Mouse (Mus musculus): ENCODE measurements around the gene Txlna. TPM values are rescaled to one million over a fixed set of nuclear protein-coding genes. Genes with fewer than 3 reads are reported as not detected.

Txlna gene
- polyA plus RNA-seq, 1 experiment: 55.6 TPM

- TF ChIP-seq POLR2A (IDR thresholded peaks at IDR 0.05; ENCODE audit: borderline replicate concordance, extremely low read depth, insufficient read depth, insufficient read length, poor library complexity, severe bottlenecking) (no peak), CTCF (IDR thresholded peaks at IDR 0.05; ENCODE audit: borderline replicate concordance, extremely low read depth, insufficient read depth, insufficient read length) (no peak)
- DNase-seq (ENCODE audit: low read depth): no peak
Observed at GRCm38 (mm10) chr4:129650359-129650758, 9.5 kb upstream of the Txlna start.

GRCm38 (mm10) chr4:129648656-129649055 lies 7.8 kb upstream of the Txlna start:
- no peak for DNase-seq (ENCODE audit: low read depth)
- TF ChIP-seq POLR2A (IDR thresholded peaks at IDR 0.05; ENCODE audit: borderline replicate concordance, extremely low read depth, insufficient read depth, insufficient read length, poor library complexity, severe bottlenecking) (no peak), CTCF (IDR thresholded peaks at IDR 0.05; ENCODE audit: borderline replicate concordance, extremely low read depth, insufficient read depth, insufficient read length) (no peak)

- no peak for TF ChIP-seq POLR2A (IDR thresholded peaks at IDR 0.05; ENCODE audit: borderline replicate concordance, extremely low read depth, insufficient read depth, insufficient read length, poor library complexity, severe bottlenecking)
- no peak for TF ChIP-seq CTCF (IDR thresholded peaks at IDR 0.05; ENCODE audit: borderline replicate concordance, extremely low read depth, insufficient read depth, insufficient read length)
- DNase-seq (ENCODE audit: low read depth): no peak
Observed at GRCm38 (mm10) chr4:129645204-129645603, 4.3 kb upstream of the Txlna start.

GRCm38 (mm10) chr4:129641756-129642155 lies 891 bp upstream of the Txlna start:
- DNase-seq (ENCODE audit: low read depth): peak; percentile 58
- TF ChIP-seq POLR2A (IDR thresholded peaks at IDR 0.05; ENCODE audit: borderline replicate concordance, extremely low read depth, insufficient read depth, insufficient read length, poor library complexity, severe bottlenecking) (no peak), CTCF (IDR thresholded peaks at IDR 0.05; ENCODE audit: borderline replicate concordance, extremely low read depth, insufficient read depth, insufficient read length) (no peak)

GRCm38 (mm10) chr4:129640101-129640637 lies 696 bp downstream of the Txlna start:
- no peak for DNase-seq (ENCODE audit: low read depth)
- TF ChIP-seq CTCF (IDR thresholded peaks at IDR 0.05; ENCODE audit: borderline replicate concordance, extremely low read depth, insufficient read depth, insufficient read length): no peak
- no peak for TF ChIP-seq POLR2A (IDR thresholded peaks at IDR 0.05; ENCODE audit: borderline replicate concordance, extremely low read depth, insufficient read depth, insufficient read length, poor library complexity, severe bottlenecking)

- TF ChIP-seq CTCF (IDR thresholded peaks at IDR 0.05; ENCODE audit: borderline replicate concordance, extremely low read depth, insufficient read depth, insufficient read length) (no peak), POLR2A (IDR thresholded peaks at IDR 0.05; ENCODE audit: borderline replicate concordance, extremely low read depth, insufficient read depth, insufficient read length, poor library complexity, severe bottlenecking) (no peak)
- no peak for DNase-seq (ENCODE audit: low read depth)
Observed at GRCm38 (mm10) chr4:129639221-129639620, 1.6 kb downstream of the Txlna start.

- no peak for TF ChIP-seq CTCF (IDR thresholded peaks at IDR 0.05; ENCODE audit: borderline replicate concordance, extremely low read depth, insufficient read depth, insufficient read length)
- no peak for TF ChIP-seq POLR2A (IDR thresholded peaks at IDR 0.05; ENCODE audit: borderline replicate concordance, extremely low read depth, insufficient read depth, insufficient read length, poor library complexity, severe bottlenecking)
- no peak for DNase-seq (ENCODE audit: low read depth)
Observed at GRCm38 (mm10) chr4:129633852-129634251, 7.0 kb downstream of the Txlna start.

- TF ChIP-seq POLR2A (IDR thresholded peaks at IDR 0.05; ENCODE audit: borderline replicate concordance, extremely low read depth, insufficient read depth, insufficient read length, poor library complexity, severe bottlenecking) (no peak), CTCF (IDR thresholded peaks at IDR 0.05; ENCODE audit: borderline replicate concordance, extremely low read depth, insufficient read depth, insufficient read length) (no peak)
- DNase-seq (ENCODE audit: low read depth): no peak
Observed at GRCm38 (mm10) chr4:129631867-129632266, 9.0 kb downstream of the Txlna start.

GRCm38 (mm10) chr4:129630944-129631343 lies 9.9 kb downstream of the Txlna start:
- TF ChIP-seq CTCF (IDR thresholded peaks at IDR 0.05; ENCODE audit: borderline replicate concordance, extremely low read depth, insufficient read depth, insufficient read length) (no peak), POLR2A (IDR thresholded peaks at IDR 0.05; ENCODE audit: borderline replicate concordance, extremely low read depth, insufficient read depth, insufficient read length, poor library complexity, severe bottlenecking) (no peak)
- DNase-seq (ENCODE audit: low read depth): peak; percentile 42

GRCm38 (mm10) chr4:129626035-129626434 lies 14.8 kb downstream of the Txlna start:
- DNase-seq (ENCODE audit: low read depth): no peak
- TF ChIP-seq CTCF (IDR thresholded peaks at IDR 0.05; ENCODE audit: borderline replicate concordance, extremely low read depth, insufficient read depth, insufficient read length): no peak
- no peak for TF ChIP-seq POLR2A (IDR thresholded peaks at IDR 0.05; ENCODE audit: borderline replicate concordance, extremely low read depth, insufficient read depth, insufficient read length, poor library complexity, severe bottlenecking)

- no peak for DNase-seq (ENCODE audit: low read depth)
- TF ChIP-seq POLR2A (IDR thresholded peaks at IDR 0.05; ENCODE audit: borderline replicate concordance, extremely low read depth, insufficient read depth, insufficient read length, poor library complexity, severe bottlenecking) (no peak), CTCF (IDR thresholded peaks at IDR 0.05; ENCODE audit: borderline replicate concordance, extremely low read depth, insufficient read depth, insufficient read length) (no peak)
Observed at GRCm38 (mm10) chr4:129625496-129625895, 15.4 kb downstream of the Txlna start.

- DNase-seq (ENCODE audit: low read depth): peak; percentile 83
- TF ChIP-seq CTCF (IDR thresholded peaks at IDR 0.05; ENCODE audit: borderline replicate concordance, extremely low read depth, insufficient read depth, insufficient read length): no peak
- TF ChIP-seq POLR2A (IDR thresholded peaks at IDR 0.05; ENCODE audit: borderline replicate concordance, extremely low read depth, insufficient read depth, insufficient read length, poor library complexity, severe bottlenecking): no peak
Observed at GRCm38 (mm10) chr4:129625029-129625370, 15.9 kb downstream of the Txlna start.

Data from brain, embryonic 14.5 days (tissue).